ENCODE assay signal across 8 mouse cellular contexts in genomic region chr7:16051883-16052595, GRCm38 (mm10). TPM values are rescaled to one million over a fixed set of nuclear protein-coding genes. Genes with fewer than 3 reads are reported as not detected.
DNase-seq lines count a peak whose midpoint lies in the region; ATAC-seq and TF ChIP-seq lines count a peak whose summit lies in the region.

No protein-coding gene starts in this region.

- no peak overlapping the region; the same call in 1 of the 2 replicates for H3K27ac ChIP-seq in forebrain, embryonic 14.5 days (ENCODE audit: low read depth, low read length)
- peak overlapping the region; percentile 84 for H3K27ac ChIP-seq in layer of hippocampus, adult 2 months
- H3K27ac ChIP-seq in lung, embryonic 14.5 days (ENCODE audit: low read depth): peak overlapping the region; percentile 89
- peak overlapping the region; percentile 48; the same call in 1 of the 2 replicates for H3K27ac ChIP-seq in olfactory bulb, adult 2 months (ENCODE audit: insufficient read depth, low read depth, low read length)

- H3K9ac ChIP-seq in forebrain, embryonic 14.5 days (ENCODE audit: low read length): peak overlapping the region; percentile 56
- peak overlapping the region; percentile 50 for H3K9ac ChIP-seq in lung, embryonic 14.5 days

- H3K27me3 ChIP-seq in forebrain, embryonic 14.5 days (replicated peaks; ENCODE audit: control insufficient read depth, insufficient read depth, low read length): no peaks in the 10 kb centered on the region
- H3K27me3 ChIP-seq in lung, embryonic 14.5 days (ENCODE audit: insufficient read depth, low read length): no peaks in the 10 kb centered on the region

- 8% methylated on average over 19 of the region's 19 CpGs for WGBS in forebrain, embryonic 14.5 days
- 4% methylated on average over 19 of the region's 19 CpGs for WGBS in lung, embryonic 14.5 days
- WGBS in olfactory bulb, adult 2 months: 3% methylated on average over 19 of the region's 19 CpGs

- peak overlapping the region; percentile 64 for H3K4me2 ChIP-seq in forebrain, embryonic 14.5 days (ENCODE audit: low read length)
- H3K4me2 ChIP-seq in lung, embryonic 14.5 days: peak overlapping the region; percentile 74

- no peak for TF ChIP-seq POLR2A in olfactory bulb, adult 2 months (IDR thresholded peaks at IDR 0.05; ENCODE audit: insufficient read depth, low read depth, low read length)

- peak; percentile 92 for DNase-seq in ES-CJ7 (ENCODE audit: low read depth, low spot score)
- peak; percentile 80 for DNase-seq in forebrain, embryonic 14.5 days (ENCODE audit: low spot score)
- peak; percentile 81 to 89 for DNase-seq in heart, postnatal 14 days
- DNase-seq in layer of hippocampus, adult 2 months (ENCODE audit: low spot score in 2 of 2): peak; percentile 73 to 79
- peak; percentile 92 for DNase-seq in lung, embryonic 14.5 days
- DNase-seq in thymus, adult 18-20 months: peak; percentile 66 to 80

- H3K4me3 ChIP-seq in forebrain, embryonic 14.5 days (ENCODE audit: low read depth, low read length): peak overlapping the region; percentile 44
- peak overlapping the region; percentile 58 for H3K4me3 ChIP-seq in layer of hippocampus, adult 2 months
- peak overlapping the region; percentile 51 for H3K4me3 ChIP-seq in lung, embryonic 14.5 days (ENCODE audit: low read depth, low read length)
- peak overlapping the region; percentile 47 for H3K4me3 ChIP-seq in olfactory bulb, adult 2 months (ENCODE audit: insufficient read depth, low read depth, low read length)

- ATAC-seq in cerebellum, adult (ENCODE audit: insufficient number of reproducible peaks, low FRiP score, low TSS enrichment): peak; percentile 37; the same call in 1 of the 2 replicates
- no peak for ATAC-seq in forebrain, embryonic 14.5 days
- peak; percentile 22; the same call in 1 of the 2 replicates for ATAC-seq in lung, embryonic 14.5 days (ENCODE audit: insufficient read depth)

- H3K4me1 ChIP-seq in forebrain, embryonic 14.5 days (ENCODE audit: control insufficient read depth, insufficient read depth, low read length): peaks cover 18% of the 10 kb centered on the region
- H3K4me1 ChIP-seq in lung, embryonic 14.5 days (ENCODE audit: insufficient read depth): peaks cover 11% of the 10 kb centered on the region; the same call in 1 of the 2 replicates
- peaks cover 3% of the 10 kb centered on the region for H3K4me1 ChIP-seq in olfactory bulb, adult 2 months (ENCODE audit: control insufficient read depth, insufficient read depth, low read length)

- no peaks in the 10 kb centered on the region for H3K36me3 ChIP-seq in forebrain, embryonic 14.5 days (ENCODE audit: control insufficient read depth, insufficient read depth, low read length)
- no peaks in the 10 kb centered on the region for H3K36me3 ChIP-seq in lung, embryonic 14.5 days (ENCODE audit: insufficient read depth)

- TF ChIP-seq CTCF in layer of hippocampus, adult 2 months (conservative IDR thresholded peaks at IDR 0.05): peak; percentile 95
- TF ChIP-seq CTCF in lung, embryonic 14.5 days (IDR thresholded peaks at IDR 0.05; ENCODE audit: low read depth): peak; percentile 87
- peak; percentile 22; the same call in 1 of the 2 replicates for TF ChIP-seq CTCF in olfactory bulb, adult 2 months (IDR thresholded peaks at IDR 0.05; ENCODE audit: insufficient read depth, low read depth, low read length)

- intact Hi-C loops in heart, postnatal 14 days (cut with DNase I): loop anchor here (1.0 kb wide), 2 partner anchors 69 to 76 kb away; no protein-coding TSS in a partner anchor

- H3K9me3 ChIP-seq in forebrain, embryonic 14.5 days (replicated peaks; ENCODE audit: control insufficient read depth, low read length): no peaks in the 10 kb centered on the region
- H3K9me3 ChIP-seq in lung, embryonic 14.5 days (ENCODE audit: low read depth, low read length): no peaks in the 10 kb centered on the region

RNA-seq across cellular contexts. Expression of gene Bicra, which starts 4.3 kb away (rescaled TPM):
- 4.3 and 6.0 TPM in 2 replicates for polyA plus RNA-seq in forebrain, embryonic 14.5 days (2014; fragmentation: Nextera tagmentation; extraction: Ambion mirVana)
- total RNA-seq in heart, postnatal 14 days (2021): 1 to 10 TPM; 9.1 to 9.7 TPM
- total RNA-seq in layer of hippocampus, adult 2 months (2021): 10 to 100 TPM; 20.8 to 22.8 TPM
- 8.7 and 9.6 TPM in 2 replicates for polyA plus RNA-seq in lung, embryonic 14.5 days (2014; fragmentation: Nextera tagmentation; extraction: Ambion mirVana)
- not detected in 2 replicates for polyA plus RNA-seq in olfactory bulb, adult 2 months (2012; ENCODE audit: insufficient read depth, insufficient read length, low replicate concordance, missing spikeins)

RNA-seq across cellular contexts. Expression of gene Zfp541, which starts 9.6 kb away (rescaled TPM):
- 0.16 TPM in 1 of 2 replicates, not detected in the other for polyA plus RNA-seq in forebrain, embryonic 14.5 days (2014; fragmentation: Nextera tagmentation; extraction: Ambion mirVana)
- not detected for total RNA-seq in heart, postnatal 14 days (2021)
- total RNA-seq in layer of hippocampus, adult 2 months (2021): 1 to 10 TPM in 1 of 2 experiments, under 1 TPM in 1; 0.59 to 1.1 TPM
- polyA plus RNA-seq in lung, embryonic 14.5 days (2014; fragmentation: Nextera tagmentation; extraction: Ambion mirVana): 0.16 TPM in 1 of 2 replicates, not detected in the other
- polyA plus RNA-seq in olfactory bulb, adult 2 months (2012; ENCODE audit: insufficient read depth, insufficient read length, low replicate concordance, missing spikeins): not detected in 2 replicates

RNA-seq across cellular contexts. Expression of gene Napa, which starts 46.2 kb away (rescaled TPM):
- polyA plus RNA-seq in forebrain, embryonic 14.5 days (2014; fragmentation: Nextera tagmentation; extraction: Ambion mirVana): 156 and 164 TPM in 2 replicates
- total RNA-seq in heart, postnatal 14 days (2021): 10 to 100 TPM; 86.1 to 99.9 TPM
- total RNA-seq in layer of hippocampus, adult 2 months (2021): 100 to 1,000 TPM; 309 to 325 TPM
- polyA plus RNA-seq in lung, embryonic 14.5 days (2014; fragmentation: Nextera tagmentation; extraction: Ambion mirVana): 168 and 176 TPM in 2 replicates
- not detected in 2 replicates for polyA plus RNA-seq in olfactory bulb, adult 2 months (2012; ENCODE audit: insufficient read depth, insufficient read length, low replicate concordance, missing spikeins)

Comparison
In these comparisons a context has a peak if more than half of its experiments do, and no peak if none do; other contexts are left out.
1. CTCF ChIP-seq: peak in every context shown above with its lines; median percentile 95 in layer of hippocampus, adult 2 months; 87 in lung, embryonic 14.5 days; 22 in olfactory bulb, adult 2 months.